Mouse (Mus musculus) myocyte (in vitro differentiated cells): Measurements from ENCODE around the gene Ncs1.

Experiments used
- CEBPB ChIP-seq: IDR thresholded peaks from 2 replicates; pipeline ENCODE4 v1.6.1; 2011; ENCODE audit warnings: mild to moderate bottlenecking, moderate library complexity; ENCODE audit not compliant: poor library complexity, insufficient read depth, severe bottlenecking
- E2F4 ChIP-seq: IDR thresholded peaks from one replicate; pipeline ENCODE4 v1.6.1; 2011; ENCODE audit warnings: mild to moderate bottlenecking, control low read depth, moderate library complexity; ENCODE audit not compliant: insufficient read depth
- MAX ChIP-seq: IDR thresholded peaks from one replicate; pipeline ENCODE4 v1.6.1; 2011; ENCODE audit warnings: low read depth, mild to moderate bottlenecking, control low read depth
- MYOD1 ChIP-seq, 3 experiments: IDR thresholded peaks; one replicate each; pipeline ENCODE4 v1.6.1; 2011; ENCODE audit warnings: control low read depth in 2 of 3, low read depth in 2 of 3, mild to moderate bottlenecking in 2 of 3, moderate library complexity in 1 of 3; ENCODE audit not compliant: insufficient read length in 2 of 3, control insufficient read depth in 1 of 3
- MYOG ChIP-seq, 3 experiments: IDR thresholded peaks; one replicate each; pipeline ENCODE4 v1.6.1; 2011; ENCODE audit warnings: control low read depth in 2 of 3, low read depth in 2 of 3, mild to moderate bottlenecking in 2 of 3; ENCODE audit not compliant: insufficient read length in 2 of 3, control insufficient read depth in 1 of 3, insufficient read depth in 1 of 3
- POLR2A ChIP-seq: IDR thresholded peaks from one replicate; pipeline ENCODE4 v1.6.1; 2011; ENCODE audit warnings: low read depth, mild to moderate bottlenecking, control low read depth, moderate library complexity; ENCODE audit not compliant: insufficient read length
- POLR2AphosphoS2 ChIP-seq: IDR thresholded peaks from one replicate; pipeline ENCODE4 v1.6.1; 2011; ENCODE audit warnings: low read depth, control low read depth; ENCODE audit not compliant: insufficient read length
- SRF ChIP-seq: IDR thresholded peaks from one replicate; pipeline ENCODE4 v1.6.1; 2011; ENCODE audit warnings: low read depth; ENCODE audit not compliant: control insufficient read depth, insufficient read length
- TCF12 ChIP-seq: IDR thresholded peaks from one replicate; pipeline ENCODE4 v1.6.1; 2011; ENCODE audit warnings: mild to moderate bottlenecking, control low read depth; ENCODE audit not compliant: poor library complexity, insufficient read depth, severe bottlenecking
- USF1 ChIP-seq: IDR thresholded peaks from one replicate; pipeline ENCODE4 v1.6.1; 2011; ENCODE audit warnings: low read depth, mild to moderate bottlenecking, control low read depth, moderate library complexity

- no peak for TF ChIP-seq E2F4
- TF ChIP-seq CEBPB: no peak
- TF ChIP-seq POLR2A: no peak
- no peak for TF ChIP-seq MYOG (IDR thresholded peaks at IDR 0.05; ENCODE audit: control insufficient read depth in 1 of 3, insufficient read depth in 1 of 3, insufficient read length in 2 of 3, low read depth in 2 of 3)
- TF ChIP-seq POLR2AphosphoS2: no peak
- TF ChIP-seq MAX: no peak
- TF ChIP-seq TCF12: no peak
- TF ChIP-seq USF1: no peak
- TF ChIP-seq MYOD1 (IDR thresholded peaks at IDR 0.05; ENCODE audit: control insufficient read depth in 1 of 3, insufficient read length in 2 of 3, low read depth in 2 of 3): no peak
- TF ChIP-seq SRF: no peak
Observed at GRCm38 (mm10) chr2:31294985-31295384, 49.4 kb downstream of the Ncs1 start.
